Comparison of ENCODE assay signal across 26 mouse cellular contexts in the genomic region with DNA sequence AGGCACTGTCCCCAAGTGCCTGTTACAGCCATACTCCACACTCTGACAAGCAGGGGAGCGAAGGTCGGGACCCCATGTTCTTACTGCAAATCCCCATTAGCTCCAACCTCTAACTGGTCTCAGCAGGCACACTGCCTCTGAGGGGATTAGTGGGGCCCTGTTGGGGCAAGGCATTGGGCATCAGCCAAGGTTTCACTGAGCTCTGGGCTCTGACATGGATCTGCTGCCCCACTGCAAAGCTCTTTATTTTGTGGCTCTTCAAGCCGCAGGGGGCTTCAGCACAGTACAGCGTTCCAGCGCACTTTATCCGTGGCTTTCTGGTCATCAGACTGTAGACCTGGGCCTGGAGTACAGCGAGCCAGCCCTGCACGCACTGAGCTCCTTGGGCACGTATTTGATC.
DNase-seq lines count a peak whose midpoint lies in the region; ATAC-seq lines count a peak whose summit lies in the region.
"Had no signal": no experiment of that assay in that cellular context is flagged by ENCODE, and none has a peak within 500 bp of the region (broad histone marks: within the 10 kb centered on the region; RNA-seq: fewer than 3 reads in every experiment).

No protein-coding gene starts in this region.

- ATAC-seq in midbrain, embryonic 15.5 days (replicated peaks): no peak
- ATAC-seq in midbrain, embryonic 12.5 days (ENCODE audit: low FRiP score, low read depth): peak; percentile 17
- no peak for ATAC-seq in neural tube, embryonic 15.5 days (ENCODE audit: low FRiP score)
- ATAC-seq in intestine, embryonic 16.5 days: no peak

- H3K9me3 ChIP-seq in midbrain, embryonic 10.5 days (replicated peaks): no peaks in the 10 kb centered on the region
- H3K9me3 ChIP-seq in midbrain, embryonic 15.5 days: no peaks in the 10 kb centered on the region
- no peaks in the 10 kb centered on the region for H3K9me3 ChIP-seq in midbrain, embryonic 12.5 days
- H3K9me3 ChIP-seq in neural tube, embryonic 15.5 days (replicated peaks): no peaks in the 10 kb centered on the region
- H3K9me3 ChIP-seq in intestine, embryonic 16.5 days (ENCODE audit: control insufficient read depth, low read length): no peaks in the 10 kb centered on the region
- H3K9me3 ChIP-seq: hindbrain, embryonic 12.5 days; limb, embryonic 15.5 days; liver, embryonic 15.5 days; lung, embryonic 15.5 days; stomach, embryonic 15.5 days had no signal

- no peaks in the 10 kb centered on the region for H3K36me3 ChIP-seq in midbrain, embryonic 10.5 days
- H3K36me3 ChIP-seq in midbrain, embryonic 15.5 days (replicated peaks): no peaks in the 10 kb centered on the region
- no peaks in the 10 kb centered on the region for H3K36me3 ChIP-seq in midbrain, embryonic 12.5 days
- H3K36me3 ChIP-seq in neural tube, embryonic 15.5 days: no peaks in the 10 kb centered on the region
- H3K36me3 ChIP-seq in intestine, embryonic 16.5 days (ENCODE audit: control insufficient read depth, insufficient read depth, low read length): no peaks in the 10 kb centered on the region
- H3K36me3 ChIP-seq: hindbrain, embryonic 12.5 days; limb, embryonic 15.5 days; liver, embryonic 15.5 days; lung, embryonic 15.5 days; stomach, embryonic 15.5 days had no signal

- peak overlapping the region; percentile 63 for H3K27ac ChIP-seq in midbrain, embryonic 10.5 days (replicated peaks)
- H3K27ac ChIP-seq in midbrain, embryonic 15.5 days: no peak overlapping the region
- H3K27ac ChIP-seq in midbrain, embryonic 12.5 days (replicated peaks): no peak overlapping the region
- H3K27ac ChIP-seq in neural tube, embryonic 15.5 days (replicated peaks): no peak overlapping the region
- no peak overlapping the region for H3K27ac ChIP-seq in intestine, embryonic 16.5 days (ENCODE audit: low read length)
- H3K27ac ChIP-seq: hindbrain, embryonic 12.5 days; left cerebral cortex, adult 2 months; limb, embryonic 15.5 days; liver, embryonic 15.5 days; lung, embryonic 15.5 days; macrophage; stomach, embryonic 15.5 days had no signal

- H3K27me3 ChIP-seq in midbrain, embryonic 10.5 days (ENCODE audit: low read depth, poor library complexity, severe bottlenecking): peaks cover 97% of the 10 kb centered on the region
- 0 out of 2 replicates have a peak, but pooled peaks cover 15% of the 10 kb centered on the region for H3K27me3 ChIP-seq in midbrain, embryonic 15.5 days (replicated peaks)
- H3K27me3 ChIP-seq in midbrain, embryonic 12.5 days: peaks cover 81% of the 10 kb centered on the region
- peaks cover 9% of the 10 kb centered on the region; the same call in 1 of the 2 replicates for H3K27me3 ChIP-seq in neural tube, embryonic 15.5 days (replicated peaks)
- peaks cover 11% of the 10 kb centered on the region for H3K27me3 ChIP-seq in intestine, embryonic 16.5 days (replicated peaks; ENCODE audit: control insufficient read depth, insufficient read depth, low read length)

- DNase-seq in midbrain, embryonic 10.5 days (ENCODE audit: low spot score): peak; percentile 43
- DNase-seq in liver: no peak
- no peak for DNase-seq in lung, postnatal 36 days
- DNase-seq: adrenal gland, adult 2 months; cerebellum, adult 2 months; cerebellum, postnatal 36 days; embryo, embryonic 11 days; gastrocnemius, postnatal 10 days; heart, adult 11 months; kidney, adult 11 months; kidney, postnatal 4 days; left cerebral cortex, postnatal 4 days; right cerebral cortex, adult 18-20 months; thymus, postnatal 25 days had no signal

- peaks cover 84% of the 10 kb centered on the region for H3K4me1 ChIP-seq in midbrain, embryonic 10.5 days
- peaks cover 61% of the 10 kb centered on the region for H3K4me1 ChIP-seq in midbrain, embryonic 15.5 days
- H3K4me1 ChIP-seq in midbrain, embryonic 12.5 days: peaks cover 57% of the 10 kb centered on the region
- H3K4me1 ChIP-seq in neural tube, embryonic 15.5 days: peaks cover 73% of the 10 kb centered on the region
- peaks cover 3% of the 10 kb centered on the region; the same call in 1 of the 2 replicates for H3K4me1 ChIP-seq in intestine, embryonic 16.5 days (ENCODE audit: control insufficient read depth, insufficient read depth, low read length)
- H3K4me1 ChIP-seq: limb, embryonic 15.5 days; liver, embryonic 15.5 days; lung, embryonic 15.5 days had no signal

- H3K4me3 ChIP-seq in midbrain, embryonic 10.5 days: peak overlapping the region; percentile 20; the same call in 1 of the 2 replicates
- H3K4me3 ChIP-seq in midbrain, embryonic 15.5 days: no peak overlapping the region
- no peak overlapping the region for H3K4me3 ChIP-seq in midbrain, embryonic 12.5 days
- H3K4me3 ChIP-seq in neural tube, embryonic 15.5 days (replicated peaks): no peak overlapping the region
- H3K4me3 ChIP-seq in intestine, embryonic 16.5 days (ENCODE audit: low read length): no peak overlapping the region
- H3K4me3 ChIP-seq: hindbrain, embryonic 12.5 days; left cerebral cortex, adult 2 months; limb, embryonic 15.5 days; liver, embryonic 15.5 days; lung, embryonic 15.5 days; stomach, embryonic 15.5 days had no signal

- no peak overlapping the region for H3K4me2 ChIP-seq in midbrain, embryonic 15.5 days
- no peak overlapping the region for H3K4me2 ChIP-seq in midbrain, embryonic 12.5 days (replicated peaks)
- no peak overlapping the region for H3K4me2 ChIP-seq in neural tube, embryonic 15.5 days
- no peak overlapping the region for H3K4me2 ChIP-seq in intestine, embryonic 16.5 days (ENCODE audit: low read depth, low read length)
- H3K4me2 ChIP-seq: heart, embryonic 11.5 days; hindbrain, embryonic 12.5 days; limb, embryonic 15.5 days; liver, embryonic 15.5 days; lung, embryonic 15.5 days; stomach, embryonic 15.5 days had no signal

- H3K9ac ChIP-seq in midbrain, embryonic 15.5 days: no peak overlapping the region
- no peak overlapping the region for H3K9ac ChIP-seq in midbrain, embryonic 12.5 days (replicated peaks)
- 0 out of 2 replicates have a peak overlapping the region, but pooled peaks have one; percentile 7 for H3K9ac ChIP-seq in neural tube, embryonic 15.5 days (replicated peaks)
- H3K9ac ChIP-seq in intestine, embryonic 16.5 days (ENCODE audit: low read depth, low read length): no peak overlapping the region
- H3K9ac ChIP-seq: hindbrain, embryonic 12.5 days; limb, embryonic 15.5 days; liver, embryonic 15.5 days; lung, embryonic 15.5 days; stomach, embryonic 15.5 days had no signal

- 7% methylated on average over 9 of the region's 9 CpGs for WGBS in midbrain, embryonic 10.5 days
- 17% methylated on average over 9 of the region's 9 CpGs for WGBS in midbrain, embryonic 15.5 days
- 5% methylated on average over 9 of the region's 9 CpGs for WGBS in midbrain, embryonic 12.5 days
- WGBS in neural tube, embryonic 15.5 days: 30% methylated on average over 9 of the region's 9 CpGs
- WGBS in intestine, embryonic 16.5 days: 35% methylated on average over 9 of the region's 9 CpGs
